In genomic region chr9:94668589-94668988, GRCm38 (mm10) we compare ENCODE assay signal across 8 mouse cellular contexts. TPM values are rescaled to one million over a fixed set of nuclear protein-coding genes. Genes with fewer than 3 reads are reported as not detected.
DNase-seq lines count a peak whose midpoint lies in the region; ATAC-seq and TF ChIP-seq lines count a peak whose summit lies in the region.

No protein-coding gene starts in this region.

- H3K9me3 ChIP-seq in midbrain, postnatal 0 days (ENCODE audit: low read length) = no peaks in the 10 kb centered on the region
- no peaks in the 10 kb centered on the region for H3K9me3 ChIP-seq in midbrain, embryonic 13.5 days

- H3K4me1 ChIP-seq in midbrain, postnatal 0 days (ENCODE audit: insufficient read depth, low read length) = peaks cover 5% of the 10 kb centered on the region; the same call in 1 of the 2 replicates
- peaks cover 23% of the 10 kb centered on the region; the same call in 1 of the 2 replicates for H3K4me1 ChIP-seq in midbrain, embryonic 13.5 days (replicated peaks)

- no peak overlapping the region for H3K4me3 ChIP-seq in midbrain, postnatal 0 days (ENCODE audit: low read depth, low read length)
- no peak overlapping the region for H3K4me3 ChIP-seq in midbrain, embryonic 13.5 days (replicated peaks)

- TF ChIP-seq CTCF in midbrain, postnatal 0 days (IDR thresholded peaks at IDR 0.05) = peak; percentile 26; the same call in 1 of the 2 replicates

- H3K36me3 ChIP-seq in midbrain, postnatal 0 days (ENCODE audit: insufficient read depth, low read length) = no peaks in the 10 kb centered on the region
- no peaks in the 10 kb centered on the region for H3K36me3 ChIP-seq in midbrain, embryonic 13.5 days

- H3K4me2 ChIP-seq in midbrain, postnatal 0 days (ENCODE audit: low read depth, low read length, poor library complexity, severe bottlenecking) = peak overlapping the region; percentile 71; the same call in 1 of the 2 replicates
- H3K4me2 ChIP-seq in midbrain, embryonic 13.5 days (replicated peaks) = no peak overlapping the region

- 44% methylated on average over 7 of the region's 7 CpGs for WGBS in midbrain, postnatal 0 days
- WGBS in midbrain, embryonic 13.5 days = 47% methylated on average over 7 of the region's 7 CpGs

- no peak overlapping the region for H3K9ac ChIP-seq in midbrain, postnatal 0 days (replicated peaks; ENCODE audit: low read length, poor library complexity, severe bottlenecking)
- no peak overlapping the region for H3K9ac ChIP-seq in midbrain, embryonic 13.5 days (replicated peaks)

- no peak overlapping the region for H3K27ac ChIP-seq in midbrain, postnatal 0 days (ENCODE audit: low read depth, low read length)
- H3K27ac ChIP-seq in midbrain, embryonic 13.5 days = no peak overlapping the region

- no peaks in the 10 kb centered on the region for H3K27me3 ChIP-seq in midbrain, postnatal 0 days (ENCODE audit: insufficient read depth, low read length)
- H3K27me3 ChIP-seq in midbrain, embryonic 13.5 days = no peaks in the 10 kb centered on the region

- ATAC-seq in midbrain, postnatal 0 days (ENCODE audit: low FRiP score) = no peak
- ATAC-seq in midbrain, embryonic 13.5 days = no peak
- ATAC-seq in hematopoietic stem cell, adult 5-6 weeks (replicated peaks in 1 of 2; ENCODE audit: insufficient read depth in 1 of 2, low FRiP score in 2 of 2, low TSS enrichment in 1 of 2, low read depth in 1 of 2, poor library complexity in 2 of 2, severe bottlenecking in 2 of 2) = peak; percentile 5 to 29; a peak in 1 of 4 replicates

- DNase-seq in adrenal gland, postnatal 36 days = peak; percentile 15 to 49
- DNase-seq in adrenal gland, postnatal 10 days = no peak
- DNase-seq in midbrain, postnatal 0 days (ENCODE audit: low spot score) = peak; percentile 53
- peak; percentile 48 for DNase-seq in lung, postnatal 36 days
- DNase-seq in thymus, adult 18-20 months = peak; percentile 55 to 72
- no peak for DNase-seq in kidney, adult 18-20 months

RNA-seq across cellular contexts. Expression of gene Slc9a9, which starts 1.1 kb away (rescaled TPM):
- total RNA-seq in adrenal gland, postnatal 36 days (2021) = 1 to 10 TPM; 2.2 to 3.2 TPM
- 1 to 10 TPM; 3.2 to 4.3 TPM for total RNA-seq in adrenal gland, postnatal 10 days (2021)
- total RNA-seq in midbrain, postnatal 0 days (2014; rRNA removed) = 6.7 and 6.9 TPM in 2 replicates
- polyA plus RNA-seq in midbrain, postnatal 0 days (2015; fragmentation: Nextera tagmentation; extraction: Ambion mirVana) = 5.7 and 6.0 TPM in 2 replicates
- polyA plus RNA-seq in midbrain, embryonic 13.5 days (2015; fragmentation: Nextera tagmentation; extraction: Ambion mirVana) = 5.6 and 6.1 TPM in 2 replicates
- total RNA-seq in hematopoietic stem cell, adult 5-6 weeks (2017) = 16.7 and 24.8 TPM in 2 replicates

Comparison
In these comparisons a context has a peak if more than half of its experiments do, and no peak if none do; other contexts are left out.
1. DNase-seq: peak in adrenal gland, postnatal 36 days (2 of 2), midbrain, postnatal 0 days (single experiment), lung, postnatal 36 days (single experiment) and thymus, adult 18-20 months (2 of 2); none in adrenal gland, postnatal 10 days (single experiment) and kidney, adult 18-20 months (single experiment).
2. ATAC-seq: peak in hematopoietic stem cell, adult 5-6 weeks (2 of 2); none in midbrain, postnatal 0 days (single experiment) and midbrain, embryonic 13.5 days (single experiment).